Comparison of ENCODE assay signal across 7 mouse cellular contexts in the genomic region with DNA sequence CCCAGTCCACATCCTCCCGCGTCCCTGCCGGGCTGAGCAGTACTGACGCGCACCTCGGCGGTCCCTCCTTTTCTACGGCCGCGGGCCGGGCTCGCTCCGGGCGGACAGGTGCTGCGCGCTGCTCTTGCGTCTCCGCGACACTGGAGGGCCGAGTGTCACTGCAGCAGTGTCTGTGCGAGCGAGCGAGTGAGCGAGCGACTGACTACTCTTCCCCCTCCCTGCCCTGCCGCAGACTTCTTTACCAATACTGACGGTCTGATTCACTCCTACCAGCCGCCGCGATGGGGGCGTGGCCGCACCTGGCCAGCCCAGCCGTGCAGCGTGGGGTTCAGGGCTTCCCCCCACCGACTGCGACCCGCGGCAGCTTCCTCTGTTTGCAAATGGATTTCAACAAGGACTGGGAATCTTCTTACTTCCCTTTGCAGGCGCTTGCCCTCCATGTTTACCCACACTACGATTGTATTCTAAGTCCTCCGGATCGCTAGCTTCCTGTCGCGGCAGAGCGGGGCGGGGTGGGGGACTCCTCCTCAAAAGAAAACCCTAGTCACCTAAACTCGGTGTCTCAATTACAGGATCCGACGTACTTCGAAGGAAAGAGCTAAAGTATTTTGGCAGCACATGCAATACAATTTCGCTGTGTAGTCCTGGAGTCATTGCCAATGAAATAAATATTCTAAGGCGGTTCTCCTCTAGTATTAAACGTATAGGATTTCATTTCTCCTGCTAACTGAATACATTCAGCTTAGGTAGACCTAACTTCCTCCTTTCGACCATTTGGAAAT.
DNase-seq lines count a peak whose midpoint lies in the region; ATAC-seq lines count a peak whose summit lies in the region.

No protein-coding gene starts in this region.

- DNase-seq in adrenal gland, adult 2 months = peak; percentile 88
- peak; percentile 83 for DNase-seq in embryo, embryonic 10 days (ENCODE audit: low spot score)
- peak; percentile 53 for DNase-seq in gastrocnemius, postnatal 14 days
- peak; percentile 85 for DNase-seq in intestine, embryonic 14.5 days (ENCODE audit: low spot score)
- peak; percentile 56 for DNase-seq in spleen, adult 12 weeks (ENCODE audit: low spot score)

- peak overlapping the region; percentile 92 for H3K4me2 ChIP-seq in intestine, embryonic 14.5 days (ENCODE audit: low read length)
- H3K4me2 ChIP-seq in limb, embryonic 12.5 days = peak overlapping the region; percentile 97
- peak overlapping the region; percentile 96 for H3K4me2 ChIP-seq in midbrain, embryonic 13.5 days (replicated peaks)

- peaks cover 30% of the 10 kb centered on the region for H3K27me3 ChIP-seq in intestine, embryonic 14.5 days (replicated peaks; ENCODE audit: control insufficient read depth, insufficient read depth, low read length)
- H3K27me3 ChIP-seq in limb, embryonic 12.5 days = peaks cover 44% of the 10 kb centered on the region
- peaks cover 51% of the 10 kb centered on the region for H3K27me3 ChIP-seq in midbrain, embryonic 13.5 days

- H3K27ac ChIP-seq in intestine, embryonic 14.5 days (ENCODE audit: low read depth) = peak overlapping the region; percentile 63
- H3K27ac ChIP-seq in limb, embryonic 12.5 days = peak overlapping the region; percentile 50; the same call in 1 of the 2 replicates
- no peak overlapping the region for H3K27ac ChIP-seq in midbrain, embryonic 13.5 days

- ATAC-seq in intestine, embryonic 14.5 days (replicated peaks; ENCODE audit: low FRiP score, low TSS enrichment, low read depth) = peak; percentile 91
- ATAC-seq in limb, embryonic 12.5 days (ENCODE audit: insufficient number of reproducible peaks, insufficient read depth, low FRiP score, low TSS enrichment, low read depth) = peak; percentile 45; the same call in 1 of the 2 replicates
- ATAC-seq in midbrain, embryonic 13.5 days = peak; percentile 94

- H3K4me1 ChIP-seq in intestine, embryonic 14.5 days (replicated peaks; ENCODE audit: control insufficient read depth, insufficient read depth, low read length) = peaks cover 15% of the 10 kb centered on the region
- peaks cover 31% of the 10 kb centered on the region for H3K4me1 ChIP-seq in limb, embryonic 12.5 days (replicated peaks)
- peaks cover 26% of the 10 kb centered on the region for H3K4me1 ChIP-seq in midbrain, embryonic 13.5 days (replicated peaks)

- H3K4me3 ChIP-seq in intestine, embryonic 14.5 days (ENCODE audit: low read depth, low read length) = peak overlapping the region; percentile 51
- peak overlapping the region; percentile 55 for H3K4me3 ChIP-seq in limb, embryonic 12.5 days (replicated peaks)
- peak overlapping the region; percentile 68 for H3K4me3 ChIP-seq in midbrain, embryonic 13.5 days (replicated peaks)

- H3K9me3 ChIP-seq in intestine, embryonic 14.5 days (ENCODE audit: control insufficient read depth, low read length) = no peaks in the 10 kb centered on the region
- H3K9me3 ChIP-seq in limb, embryonic 12.5 days = no peaks in the 10 kb centered on the region
- H3K9me3 ChIP-seq in midbrain, embryonic 13.5 days = no peaks in the 10 kb centered on the region

- no peaks in the 10 kb centered on the region for H3K36me3 ChIP-seq in intestine, embryonic 14.5 days (ENCODE audit: control insufficient read depth, insufficient read depth, low read length)
- H3K36me3 ChIP-seq in limb, embryonic 12.5 days = no peaks in the 10 kb centered on the region
- H3K36me3 ChIP-seq in midbrain, embryonic 13.5 days = no peaks in the 10 kb centered on the region

- peak overlapping the region; percentile 54 for H3K9ac ChIP-seq in intestine, embryonic 14.5 days (ENCODE audit: low read length)
- H3K9ac ChIP-seq in limb, embryonic 12.5 days (replicated peaks) = peak overlapping the region; percentile 60
- peak overlapping the region; percentile 64 for H3K9ac ChIP-seq in midbrain, embryonic 13.5 days (replicated peaks)

- intact Hi-C loops in gastrocnemius, postnatal 14 days (cut with DNase I; ENCODE audit: low total_unique reads) = no loop called here

- WGBS in intestine, embryonic 14.5 days = under 1% methylated on average over 54 of the region's 54 CpGs
- WGBS in limb, embryonic 12.5 days = under 1% methylated on average over 54 of the region's 54 CpGs
- WGBS in midbrain, embryonic 13.5 days = under 1% methylated on average over 54 of the region's 54 CpGs
